In genomic region chr11:79671668-79672281, GRCm38 (mm10) we compare ENCODE assay signal across 8 mouse cellular contexts.
DNase-seq lines count a peak whose midpoint lies in the region; ATAC-seq and TF ChIP-seq lines count a peak whose summit lies in the region.

No protein-coding gene starts in this region.

- TF ChIP-seq CTCF in E14TG2a.4 (conservative IDR thresholded peaks at IDR 0.05; ENCODE audit: low read length) = peak; percentile 60

- no peak overlapping the region for H3K27ac ChIP-seq in kidney, embryonic 14.5 days (ENCODE audit: low read depth, low read length)
- peak overlapping the region; percentile 95 for H3K27ac ChIP-seq in limb, embryonic 12.5 days
- no peak overlapping the region for H3K27ac ChIP-seq in hindbrain, embryonic 16.5 days (ENCODE audit: low read depth, low read length)

- peaks cover 25% of the 10 kb centered on the region for H3K4me1 ChIP-seq in kidney, embryonic 14.5 days (ENCODE audit: control insufficient read depth, insufficient read depth, low read length)
- H3K4me1 ChIP-seq in E14TG2a.4 (replicated peaks; ENCODE audit: low read depth, low read length) = peaks cover 75% of the 10 kb centered on the region
- peaks cover 65% of the 10 kb centered on the region for H3K4me1 ChIP-seq in limb, embryonic 12.5 days (replicated peaks)
- peaks cover 13% of the 10 kb centered on the region for H3K4me1 ChIP-seq in hindbrain, embryonic 16.5 days (ENCODE audit: control insufficient read depth, insufficient read depth, low read depth, low read length)

- no peak overlapping the region for H3K4me3 ChIP-seq in kidney, embryonic 14.5 days (ENCODE audit: low read length)
- no peak overlapping the region for H3K4me3 ChIP-seq in E14TG2a.4 (replicated peaks; ENCODE audit: low read length)
- no peak overlapping the region for H3K4me3 ChIP-seq in limb, embryonic 12.5 days (replicated peaks)
- H3K4me3 ChIP-seq in hindbrain, embryonic 16.5 days (ENCODE audit: low read length) = no peak overlapping the region

- H3K9ac ChIP-seq in kidney, embryonic 14.5 days (ENCODE audit: low read depth, low read length) = no peak overlapping the region
- no peak overlapping the region for H3K9ac ChIP-seq in limb, embryonic 12.5 days (replicated peaks)
- H3K9ac ChIP-seq in hindbrain, embryonic 16.5 days (ENCODE audit: low read depth, low read length) = no peak overlapping the region

- ATAC-seq in kidney, embryonic 14.5 days (ENCODE audit: low FRiP score, low TSS enrichment) = no peak
- no peak for ATAC-seq in limb, embryonic 12.5 days (ENCODE audit: insufficient number of reproducible peaks, insufficient read depth, low FRiP score, low TSS enrichment, low read depth)
- no peak for ATAC-seq in monocyte, adult 5-6 weeks (replicated peaks; ENCODE audit: insufficient number of reproducible peaks, low FRiP score, low TSS enrichment, poor library complexity, severe bottlenecking)
- no peak for ATAC-seq in hindbrain, embryonic 16.5 days

- no peak overlapping the region for H3K4me2 ChIP-seq in kidney, embryonic 14.5 days (replicated peaks; ENCODE audit: low read depth, low read length)
- no peak overlapping the region for H3K4me2 ChIP-seq in limb, embryonic 12.5 days
- no peak overlapping the region for H3K4me2 ChIP-seq in hindbrain, embryonic 16.5 days (ENCODE audit: low read length)

- DNase-seq in kidney, adult 11 months = peak; percentile 15
- DNase-seq in adrenal gland, postnatal 14 days = peak; percentile 59
- peak; percentile 81 for DNase-seq in thymus, postnatal 14 days

- H3K27me3 ChIP-seq in kidney, embryonic 14.5 days (ENCODE audit: control insufficient read depth, insufficient read depth, low read length) = no peaks in the 10 kb centered on the region
- no peaks in the 10 kb centered on the region for H3K27me3 ChIP-seq in E14TG2a.4 (ENCODE audit: insufficient read depth, low read length)
- no peaks in the 10 kb centered on the region for H3K27me3 ChIP-seq in limb, embryonic 12.5 days
- H3K27me3 ChIP-seq in hindbrain, embryonic 16.5 days (replicated peaks; ENCODE audit: control insufficient read depth, insufficient read depth, low read length) = no peaks in the 10 kb centered on the region

- H3K9me3 ChIP-seq in kidney, embryonic 14.5 days (ENCODE audit: control insufficient read depth, low read length) = no peaks in the 10 kb centered on the region
- no peaks in the 10 kb centered on the region for H3K9me3 ChIP-seq in E14TG2a.4 (ENCODE audit: low read length)
- H3K9me3 ChIP-seq in limb, embryonic 12.5 days = no peaks in the 10 kb centered on the region
- H3K9me3 ChIP-seq in hindbrain, embryonic 16.5 days (ENCODE audit: control insufficient read depth, low read length) = no peaks in the 10 kb centered on the region

- no peaks in the 10 kb centered on the region for H3K36me3 ChIP-seq in kidney, embryonic 14.5 days (ENCODE audit: control insufficient read depth, insufficient read depth, low read length)
- H3K36me3 ChIP-seq in E14TG2a.4 (ENCODE audit: insufficient read depth, low read length) = no peaks in the 10 kb centered on the region
- H3K36me3 ChIP-seq in limb, embryonic 12.5 days = no peaks in the 10 kb centered on the region
- no peaks in the 10 kb centered on the region for H3K36me3 ChIP-seq in hindbrain, embryonic 16.5 days (ENCODE audit: control insufficient read depth, insufficient read depth, low read length)

- 56% methylated on average over 6 of the region's 6 CpGs for WGBS in kidney, embryonic 14.5 days
- 57% methylated on average over 6 of the region's 6 CpGs for WGBS in limb, embryonic 12.5 days
- 57% methylated on average over 6 of the region's 6 CpGs for WGBS in hindbrain, embryonic 16.5 days

Comparison
In these comparisons a context has a peak if more than half of its experiments do, and no peak if none do; other contexts are left out.
1. DNase-seq: peak in every context shown above with its lines; median percentile 81 in thymus, postnatal 14 days; 59 in adrenal gland, postnatal 14 days; 15 in kidney, adult 11 months.